Mouse (Mus musculus): ENCODE measurements around the gene Cpa1. TPM values are rescaled to one million over a fixed set of nuclear protein-coding genes. Genes with fewer than 3 reads are reported as not detected.

The Cpa1 gene
- total RNA-seq (2012; rRNA removed) (not detected in 2 replicates), polyA plus RNA-seq (2012; ENCODE audit: insufficient read depth in 1 of 2, insufficient read length in 2 of 2, low read depth in 1 of 2, low replicate concordance in 2 of 2, missing spikeins in 1 of 2) (not detected)

DNA sequence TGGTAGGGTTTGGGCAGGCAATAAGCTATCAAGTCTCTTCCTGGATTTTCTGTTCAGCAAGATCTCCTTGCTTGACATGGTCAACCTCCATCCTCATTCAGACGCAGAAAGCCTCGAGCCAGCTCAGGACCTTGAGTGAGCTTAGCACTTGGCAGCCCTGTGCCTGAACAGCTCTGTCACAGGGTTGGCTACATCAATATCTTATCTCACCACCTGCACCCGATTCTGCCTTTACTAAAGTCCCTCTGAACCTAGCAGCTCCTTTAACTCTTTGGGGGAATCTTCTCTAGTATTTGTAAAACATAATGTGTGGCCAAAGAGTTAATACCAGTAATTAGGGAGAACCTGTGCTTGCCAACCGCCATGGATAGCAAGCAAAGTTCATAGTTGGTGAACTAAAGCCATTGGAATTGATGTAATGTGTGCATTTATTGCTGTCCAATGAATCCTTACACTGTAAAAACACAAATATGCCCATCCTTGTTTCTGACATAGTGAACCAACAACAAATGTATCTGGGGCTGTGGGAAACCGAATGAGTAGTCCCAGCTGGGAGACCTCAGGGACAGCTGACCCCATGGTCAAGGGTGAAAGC, at the start of gene Cpa1:
TSS of gene Cpa1 (plus strand) at position 545 of the 595 bp plus-strand sequence.
- Histone ChIP-seq H3K79me2 (ENCODE audit: control insufficient read depth, insufficient read depth, low read length, poor library complexity) (no peaks in the 10 kb centered on the region), H3K27me3 (ENCODE audit: control insufficient read depth in 1 of 2, insufficient read depth in 2 of 2, low read length in 2 of 2) (no peaks in the 10 kb centered on the region), H3K27ac (ENCODE audit: control insufficient read depth, low read depth, low read length) (no peak within 1 kb of the TSS), H3K9ac (ENCODE audit: control insufficient read depth, low read depth, low read length, poor library complexity, severe bottlenecking) (no peak within 1 kb of the TSS), H3K9me3 (replicated peaks; ENCODE audit: insufficient read depth, low read length) (no peaks in the 10 kb centered on the region), H3K36me3 (ENCODE audit: control insufficient read depth in 1 of 2, insufficient read depth in 2 of 2, low read length in 2 of 2) (peaks cover 0 to 4% of the 10 kb centered on the region in 2 experiments; a peak in 2 of 4 replicates), H3K4me1 (ENCODE audit: control insufficient read depth in 1 of 2, insufficient read depth in 2 of 2, low read length in 2 of 2) (peaks cover 9 to 14% of the 10 kb centered on the region in 2 experiments), H3K4me3 (ENCODE audit: control insufficient read depth in 1 of 2, insufficient read depth in 1 of 2, low read depth in 2 of 2, low read length in 2 of 2) (no peak within 1 kb of the TSS)
- peak; percentile 56 for DNase-seq (ENCODE audit: low read depth, low spot score)
- TF ChIP-seq ETS1 (IDR thresholded peaks at IDR 0.05; ENCODE audit: low read depth, low read length) (no peak), GABPA (IDR thresholded peaks at IDR 0.05; ENCODE audit: low read depth, low read length) (no peak), NELFE (IDR thresholded peaks at IDR 0.05; ENCODE audit: low read depth, low read length) (no peak), ZC3H11A (IDR thresholded peaks at IDR 0.05; ENCODE audit: low read depth, low read length) (no peak), KAT2A (conservative IDR thresholded peaks at IDR 0.05; ENCODE audit: low read depth, low read length) (no peak), CHD2 (IDR thresholded peaks at IDR 0.05; ENCODE audit: low read length) (no peak), POLR2A (IDR thresholded peaks at IDR 0.05; ENCODE audit: control insufficient read depth in 1 of 2, insufficient read depth in 1 of 2, low read depth in 1 of 2, low read length in 2 of 2, poor library complexity in 1 of 2) (no peak), ZNF384 (IDR thresholded peaks at IDR 0.05; ENCODE audit: low read depth, low read length) (no peak), RAD21 (IDR thresholded peaks at IDR 0.05; ENCODE audit: low read depth, low read length) (no peak), TCF12 (IDR thresholded peaks at IDR 0.05; ENCODE audit: low read depth, low read length) (peak; percentile 50; the same call in 1 of the 2 replicates), EP300 (IDR thresholded peaks at IDR 0.05; ENCODE audit: low read depth in 1 of 2, low read length in 2 of 2) (peak; percentile 53 to 58; a peak in 2 of 4 replicates), TBP (IDR thresholded peaks at IDR 0.05; ENCODE audit: low read depth, low read length) (no peak), NRF1 (IDR thresholded peaks at IDR 0.05; ENCODE audit: insufficient read depth, low read depth, low read length, poor library complexity, severe bottlenecking) (no peak), POLR2AphosphoS2 (IDR thresholded peaks at IDR 0.05; ENCODE audit: low read length) (no peak), SMC3 (IDR thresholded peaks at IDR 0.05; ENCODE audit: low read depth, low read length) (no peak), TAL1 (IDR thresholded peaks at IDR 0.05; ENCODE audit: low read length) (peak; percentile 28; the same call in 1 of the 2 replicates), GATA1 (IDR thresholded peaks at IDR 0.05; ENCODE audit: low read depth, low read length) (peak; percentile 74), CTCF (IDR thresholded peaks at IDR 0.05 in 2 of 3, conservative IDR thresholded peaks at IDR 0.05 in 1 of 3; ENCODE audit: control insufficient read depth in 1 of 3, insufficient read depth in 1 of 3, low read depth in 2 of 3, low read length in 3 of 3, poor library complexity in 1 of 3, severe bottlenecking in 1 of 3) (no peak), JUND (IDR thresholded peaks at IDR 0.05; ENCODE audit: low read depth, low read length) (no peak)

DNA sequence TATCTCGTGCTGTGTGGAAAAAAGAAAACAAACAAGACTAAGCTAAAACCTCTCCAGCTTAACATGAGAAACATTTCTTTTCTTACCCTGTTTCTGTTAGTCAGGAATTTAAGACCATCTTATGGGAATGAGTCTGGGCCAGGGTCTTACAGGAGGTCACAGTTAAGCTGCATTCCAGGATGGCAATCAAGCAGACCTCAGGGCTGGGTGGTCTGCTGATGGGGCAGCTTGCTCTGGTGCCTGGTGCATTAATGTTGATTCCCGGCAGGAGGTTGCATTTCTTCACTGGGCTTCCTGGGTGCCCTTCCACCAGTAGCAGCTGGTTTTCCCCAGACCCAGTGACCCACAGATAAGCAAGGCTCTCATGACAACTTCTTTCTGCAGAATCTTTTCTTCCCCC, 49.2 kb upstream of the Cpa1 start:
- H3K36me3 ChIP-seq (ENCODE audit: control insufficient read depth in 1 of 2, insufficient read depth in 2 of 2, low read length in 2 of 2), result peaks cover 0 to 2% of the 10 kb centered on the region in 2 experiments; a peak in 2 of 4 replicates
- H3K9ac ChIP-seq (ENCODE audit: control insufficient read depth, low read depth, low read length, poor library complexity, severe bottlenecking), result no peak overlapping the region
- no peak for DNase-seq (ENCODE audit: low read depth, low spot score)
- H3K79me2 ChIP-seq (ENCODE audit: control insufficient read depth, insufficient read depth, low read length, poor library complexity), result no peaks in the 10 kb centered on the region
- H3K27me3 ChIP-seq (ENCODE audit: control insufficient read depth in 1 of 2, insufficient read depth in 2 of 2, low read length in 2 of 2), result peaks cover 2 to 3% of the 10 kb centered on the region in 2 experiments; a peak in 3 of 4 replicates
- H3K27ac ChIP-seq (ENCODE audit: control insufficient read depth, low read depth, low read length), result no peak overlapping the region
- peaks cover 0 to 10% of the 10 kb centered on the region in 2 experiments; a peak in 2 of 4 replicates for H3K4me1 ChIP-seq (ENCODE audit: control insufficient read depth in 1 of 2, insufficient read depth in 2 of 2, low read length in 2 of 2)
- H3K4me3 ChIP-seq (ENCODE audit: control insufficient read depth in 1 of 2, insufficient read depth in 1 of 2, low read depth in 2 of 2, low read length in 2 of 2), result no peak overlapping the region
- no peaks in the 10 kb centered on the region for H3K9me3 ChIP-seq (replicated peaks; ENCODE audit: insufficient read depth, low read length)
- TF ChIP-seq ZMIZ1 (IDR thresholded peaks at IDR 0.05; ENCODE audit: low read depth, low read length) (no peak), CTCF (IDR thresholded peaks at IDR 0.05 in 2 of 3, conservative IDR thresholded peaks at IDR 0.05 in 1 of 3; ENCODE audit: control insufficient read depth in 1 of 3, insufficient read depth in 1 of 3, low read depth in 2 of 3, low read length in 3 of 3, poor library complexity in 1 of 3, severe bottlenecking in 1 of 3) (no peak), ZC3H11A (IDR thresholded peaks at IDR 0.05; ENCODE audit: low read depth, low read length) (no peak), MEF2A (IDR thresholded peaks at IDR 0.05; ENCODE audit: extremely low read depth, insufficient replicate concordance, low read depth, low read length, poor library complexity, severe bottlenecking) (no peak), JUND (IDR thresholded peaks at IDR 0.05; ENCODE audit: low read depth, low read length) (no peak), HCFC1 (IDR thresholded peaks at IDR 0.05; ENCODE audit: low read depth, low read length) (no peak), E2F4 (IDR thresholded peaks at IDR 0.05; ENCODE audit: borderline replicate concordance, low read depth, low read length) (no peak), POLR2A (IDR thresholded peaks at IDR 0.05; ENCODE audit: control insufficient read depth in 1 of 2, insufficient read depth in 1 of 2, low read depth in 1 of 2, low read length in 2 of 2, poor library complexity in 1 of 2) (no peak), POLR2AphosphoS2 (IDR thresholded peaks at IDR 0.05; ENCODE audit: low read length) (no peak), CHD1 (IDR thresholded peaks at IDR 0.05; ENCODE audit: low read depth, low read length) (no peak), ZNF384 (IDR thresholded peaks at IDR 0.05; ENCODE audit: low read depth, low read length) (no peak), EP300 (IDR thresholded peaks at IDR 0.05; ENCODE audit: low read depth in 1 of 2, low read length in 2 of 2) (no peak), MYB (IDR thresholded peaks at IDR 0.05; ENCODE audit: low read depth, low read length) (no peak), USF2 (IDR thresholded peaks at IDR 0.05; ENCODE audit: borderline replicate concordance in 1 of 2, insufficient read depth in 1 of 2, low read depth in 1 of 2, low read length in 2 of 2) (no peak), NELFE (IDR thresholded peaks at IDR 0.05; ENCODE audit: low read depth, low read length) (no peak), ETS1 (IDR thresholded peaks at IDR 0.05; ENCODE audit: low read depth, low read length) (no peak), MAZ (IDR thresholded peaks at IDR 0.05; ENCODE audit: low read depth, low read length) (no peak), UBTF (IDR thresholded peaks at IDR 0.05; ENCODE audit: borderline replicate concordance, insufficient read depth, low read depth, low read length) (no peak)
